Comparison of ENCODE assay signal across 8 mouse cellular contexts in genomic region chr7:75639541-75639940, GRCm38 (mm10).
DNase-seq lines count a peak whose midpoint lies in the region; ATAC-seq and TF ChIP-seq lines count a peak whose summit lies in the region.
"Had no signal": no experiment of that assay in that cellular context is flagged by ENCODE, and none has a peak within 500 bp of the region (broad histone marks: within the 10 kb centered on the region; RNA-seq: fewer than 3 reads in every experiment).

No protein-coding gene starts in this region.

- peak; percentile 93 for TF ChIP-seq CTCF in layer of hippocampus, adult 2 months (conservative IDR thresholded peaks at IDR 0.05)

- 28% methylated on average over 3 of the region's 3 CpGs for WGBS in lung, embryonic 15.5 days

- H3K4me2 ChIP-seq in lung, embryonic 15.5 days = no peak overlapping the region
- H3K4me2 ChIP-seq: midbrain, embryonic 12.5 days had no signal

- ATAC-seq in lung, embryonic 15.5 days (ENCODE audit: borderline replicate concordance, extremely low read depth, low FRiP score, low TSS enrichment) = 0 out of 2 replicates have a peak, but pooled peaks have one; percentile 17

- no peaks in the 10 kb centered on the region for H3K9me3 ChIP-seq in lung, embryonic 15.5 days
- H3K9me3 ChIP-seq: midbrain, embryonic 12.5 days had no signal

- no peak overlapping the region for H3K9ac ChIP-seq in lung, embryonic 15.5 days
- H3K9ac ChIP-seq: midbrain, embryonic 12.5 days had no signal

- H3K36me3 ChIP-seq in lung, embryonic 15.5 days = no peaks in the 10 kb centered on the region
- H3K36me3 ChIP-seq: midbrain, embryonic 12.5 days had no signal

- peak overlapping the region; percentile 78; the same call in 1 of the 2 replicates for H3K27ac ChIP-seq in layer of hippocampus, adult 2 months
- H3K27ac ChIP-seq in lung, embryonic 15.5 days = no peak overlapping the region
- H3K27ac ChIP-seq: midbrain, embryonic 12.5 days had no signal

- peaks cover 36% of the 10 kb centered on the region for H3K4me1 ChIP-seq in lung, embryonic 15.5 days

- no peak overlapping the region for H3K4me3 ChIP-seq in layer of hippocampus, adult 2 months
- no peak overlapping the region for H3K4me3 ChIP-seq in lung, embryonic 15.5 days
- H3K4me3 ChIP-seq: midbrain, embryonic 12.5 days had no signal

- H3K27me3 ChIP-seq in lung, embryonic 15.5 days = no peaks in the 10 kb centered on the region
- H3K27me3 ChIP-seq: midbrain, embryonic 12.5 days had no signal

- peak; percentile 59 for DNase-seq in ES-CJ7 (ENCODE audit: low read depth, low spot score)
- peak; percentile 79 to 94 for DNase-seq in adrenal gland, adult (ENCODE audit: inconsistent age in 2 of 2, low spot score in 1 of 2)
- peak; percentile 87 for DNase-seq in embryo, embryonic 11 days
- peak; percentile 88 for DNase-seq in heart, adult 8-10 months (ENCODE audit: low spot score)
- DNase-seq in layer of hippocampus, adult 2 months (ENCODE audit: low spot score in 2 of 2) = peak; percentile 69 to 80
- DNase-seq in right cerebral cortex, postnatal 14 days = peak; percentile 80
